Mouse (Mus musculus): ENCODE measurements at regions not wholly inside any gene's neighbourhood (a gene's known extent, or its start where the extent isn't known, plus 50 kb on each side); places are given as distances from the start of the nearest gene placed in this dataset.

DNA sequence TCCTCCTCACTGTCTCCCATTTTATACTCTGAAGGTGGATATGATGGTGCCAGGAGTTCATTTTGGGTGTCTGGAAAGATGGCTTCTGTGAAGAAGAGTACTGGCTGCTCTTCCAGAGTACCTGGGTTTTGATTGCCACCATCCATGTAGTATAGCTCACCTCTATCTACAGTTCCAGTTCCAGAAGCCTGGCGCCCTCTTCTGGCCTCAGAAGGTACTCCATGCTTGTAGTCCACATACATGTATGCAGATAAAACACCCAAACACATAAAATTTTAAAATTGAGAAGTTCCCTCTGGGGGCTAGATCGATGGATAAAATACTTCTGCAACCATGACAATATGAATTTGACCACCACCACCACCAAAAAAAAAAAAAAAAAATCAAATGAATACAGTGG, 128.4 kb upstream of the Pkdcc start:
- no peak for TF ChIP-seq POLR2A (IDR thresholded peaks at IDR 0.05; ENCODE audit: low read depth, low read length)
- TF ChIP-seq CTCF (IDR thresholded peaks at IDR 0.05; ENCODE audit: extremely low read depth, insufficient read depth, insufficient read length, insufficient replicate concordance), result no peak

Data from spleen, adult 2 months (tissue).